Mouse (Mus musculus) thymus, postnatal 14 days (tissue): ENCODE data around the gene Stag1.

Experiments used
- DNase-seq: peaks from one replicate; pipeline ENCODE4 v3.0.0; 2021

Stag1 gene

GRCm38 (mm10) chr9:100963428-100963912, 365.9 kb downstream of the Stag1 start:
- DNase-seq = no peak

GRCm38 (mm10) chr9:100964106-100964505, 366.5 kb downstream of the Stag1 start:
- DNase-seq = no peak

- DNase-seq = no peak
Measured at GRCm38 (mm10) chr9:100969461-100969860, 371.9 kb downstream of the Stag1 start.

- no peak for DNase-seq
Measured at GRCm38 (mm10) chr9:100978666-100979065, 381.1 kb downstream of the Stag1 start.

GRCm38 (mm10) chr9:100979260-100979659, 381.7 kb downstream of the Stag1 start:
- DNase-seq = no peak

- DNase-seq = no peak
Measured at GRCm38 (mm10) chr9:100982786-100983185, 385.2 kb downstream of the Stag1 start.

GRCm38 (mm10) chr9:100984381-100985310, 387.0 kb downstream of the Stag1 start:
- no peak for DNase-seq

GRCm38 (mm10) chr9:100987006-100987405, 389.4 kb downstream of the Stag1 start:
- DNase-seq = no peak

- DNase-seq = no peak
Measured at GRCm38 (mm10) chr9:100987850-100988249, 390.3 kb downstream of the Stag1 start.

GRCm38 (mm10) chr9:100990609-100991008, 393.0 kb downstream of the Stag1 start:
- DNase-seq = no peak

- DNase-seq = no peak
Measured at GRCm38 (mm10) chr9:100991321-100991720, 393.7 kb downstream of the Stag1 start.

GRCm38 (mm10) chr9:100992191-100992590, 394.6 kb downstream of the Stag1 start:
- no peak for DNase-seq

- peak; percentile 40 for DNase-seq
Measured at GRCm38 (mm10) chr9:100993937-100994336, 396.3 kb downstream of the Stag1 start.

- DNase-seq = no peak
Measured at GRCm38 (mm10) chr9:100997138-100997537, 399.5 kb downstream of the Stag1 start.

- peak; percentile 55 for DNase-seq
Measured at GRCm38 (mm10) chr9:101002053-101002452, 404.5 kb downstream of the Stag1 start.

- no peak for DNase-seq
Measured at GRCm38 (mm10) chr9:101002841-101003240, 405.2 kb downstream of the Stag1 start.

- no peak for DNase-seq
Measured at GRCm38 (mm10) chr9:101003302-101003701, 405.7 kb downstream of the Stag1 start.

- DNase-seq = no peak
Measured at GRCm38 (mm10) chr9:101005866-101006265, 408.3 kb downstream of the Stag1 start.
